Mouse (Mus musculus): ENCODE data around the gene Trmt2a.

Trmt2a gene

DNA sequence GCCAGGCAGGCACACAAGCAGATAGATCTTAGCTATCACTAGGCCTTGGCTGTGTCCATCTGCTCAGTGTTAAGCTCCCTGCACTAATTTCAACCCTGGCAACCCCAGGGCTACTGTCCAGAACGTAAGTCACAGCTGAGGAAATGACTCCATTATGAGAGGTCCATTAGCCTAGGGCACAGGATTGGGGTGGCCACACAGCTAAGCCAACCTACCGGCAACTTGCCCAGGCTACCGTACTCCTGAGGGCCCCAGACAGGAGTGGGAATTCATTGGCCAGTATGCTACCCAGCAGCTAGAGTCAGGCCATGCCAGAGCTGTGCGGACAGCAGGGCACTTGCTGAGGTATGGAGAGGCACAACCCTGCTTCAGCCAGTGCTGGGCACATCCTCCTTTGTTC, 19.6 kb upstream of the Trmt2a start:
- in situ Hi-C loops (cut with MboI; ENCODE audit: low pct_unique_long_range_greater_than_20kb in 1 of 2, low sequenced_read_pairs in 2 of 2, unreplicated experiment in 1 of 2), result no loop called here

GRCm38 (mm10) chr16:18229622-18230021, 18.9 kb upstream of the Trmt2a start:
- in situ Hi-C loops (cut with MboI; ENCODE audit: low pct_unique_long_range_greater_than_20kb in 1 of 2, low sequenced_read_pairs in 2 of 2, unreplicated experiment in 1 of 2), result no loop called here

- in situ Hi-C loops (cut with MboI; ENCODE audit: low pct_unique_long_range_greater_than_20kb in 1 of 2, low sequenced_read_pairs in 2 of 2, unreplicated experiment in 1 of 2), result no loop called here
Measured at GRCm38 (mm10) chr16:18230617-18231016, 17.9 kb upstream of the Trmt2a start.

DNA sequence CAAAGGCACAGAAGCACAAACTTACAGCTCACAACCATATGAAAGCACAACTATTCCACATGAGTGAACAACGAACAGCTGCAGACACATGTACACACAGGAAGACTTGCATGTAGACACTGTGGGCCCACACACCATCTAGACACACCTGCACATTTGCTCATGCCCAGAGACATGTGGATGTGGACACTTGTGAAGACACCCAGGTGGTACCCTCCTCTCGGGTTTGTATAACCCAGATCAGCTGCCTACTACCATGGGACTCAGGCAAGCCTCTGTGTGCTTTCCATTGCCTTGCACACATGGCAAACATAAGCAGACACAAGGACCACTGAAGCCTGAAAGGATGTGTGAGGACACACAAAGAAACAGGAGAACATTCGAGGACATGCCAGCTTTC, 17.4 kb upstream of the Trmt2a start:
- in situ Hi-C loops (cut with MboI; ENCODE audit: low pct_unique_long_range_greater_than_20kb in 1 of 2, low sequenced_read_pairs in 2 of 2, unreplicated experiment in 1 of 2), result no loop called here

- in situ Hi-C loops (cut with MboI; ENCODE audit: low pct_unique_long_range_greater_than_20kb in 1 of 2, low sequenced_read_pairs in 2 of 2, unreplicated experiment in 1 of 2), result no loop called here
Measured at GRCm38 (mm10) chr16:18231451-18231850, 17.0 kb upstream of the Trmt2a start.

- in situ Hi-C loops (cut with MboI; ENCODE audit: low pct_unique_long_range_greater_than_20kb in 1 of 2, low sequenced_read_pairs in 2 of 2, unreplicated experiment in 1 of 2), result no loop called here
Measured at GRCm38 (mm10) chr16:18233451-18233850, 15.0 kb upstream of the Trmt2a start.

DNA sequence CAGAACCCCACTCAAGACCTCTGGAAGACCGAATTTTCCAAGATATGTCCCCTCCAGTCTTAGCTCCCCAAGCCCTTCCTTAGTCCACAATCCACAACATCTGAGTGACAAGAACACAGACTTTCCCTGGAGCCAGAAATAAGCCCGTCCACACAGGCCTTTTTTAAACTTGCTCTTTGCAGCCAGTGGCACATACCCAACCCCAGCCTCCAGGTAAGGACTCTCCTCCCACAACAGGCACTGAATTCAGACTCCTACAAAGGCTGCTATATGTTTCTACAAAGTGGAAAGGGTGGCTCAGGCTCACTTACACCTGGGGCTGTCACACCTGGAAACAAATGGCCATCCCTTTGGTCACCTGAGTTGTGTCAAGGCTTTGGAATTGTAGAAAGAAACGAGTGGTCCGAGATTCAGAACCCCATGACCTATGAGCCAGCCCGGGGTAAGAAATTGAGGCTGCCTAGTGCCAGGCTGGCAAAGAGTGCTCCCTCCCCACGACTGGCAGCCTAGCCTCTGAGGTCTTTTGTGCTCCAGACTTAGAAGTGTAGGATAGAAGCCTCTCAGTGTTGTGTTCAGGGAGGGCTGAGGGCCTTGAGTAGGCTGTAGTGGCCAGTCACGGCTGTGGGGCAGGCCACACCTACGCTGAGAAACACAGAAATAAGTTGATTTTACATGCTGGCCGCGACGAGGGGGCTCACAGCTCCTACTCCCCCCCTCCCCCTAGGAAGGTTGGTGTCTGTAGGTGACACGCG, 14.4 kb upstream of the Trmt2a start:
- in situ Hi-C loops (cut with MboI; ENCODE audit: low pct_unique_long_range_greater_than_20kb in 1 of 2, low sequenced_read_pairs in 2 of 2, unreplicated experiment in 1 of 2), result no loop called here

DNA sequence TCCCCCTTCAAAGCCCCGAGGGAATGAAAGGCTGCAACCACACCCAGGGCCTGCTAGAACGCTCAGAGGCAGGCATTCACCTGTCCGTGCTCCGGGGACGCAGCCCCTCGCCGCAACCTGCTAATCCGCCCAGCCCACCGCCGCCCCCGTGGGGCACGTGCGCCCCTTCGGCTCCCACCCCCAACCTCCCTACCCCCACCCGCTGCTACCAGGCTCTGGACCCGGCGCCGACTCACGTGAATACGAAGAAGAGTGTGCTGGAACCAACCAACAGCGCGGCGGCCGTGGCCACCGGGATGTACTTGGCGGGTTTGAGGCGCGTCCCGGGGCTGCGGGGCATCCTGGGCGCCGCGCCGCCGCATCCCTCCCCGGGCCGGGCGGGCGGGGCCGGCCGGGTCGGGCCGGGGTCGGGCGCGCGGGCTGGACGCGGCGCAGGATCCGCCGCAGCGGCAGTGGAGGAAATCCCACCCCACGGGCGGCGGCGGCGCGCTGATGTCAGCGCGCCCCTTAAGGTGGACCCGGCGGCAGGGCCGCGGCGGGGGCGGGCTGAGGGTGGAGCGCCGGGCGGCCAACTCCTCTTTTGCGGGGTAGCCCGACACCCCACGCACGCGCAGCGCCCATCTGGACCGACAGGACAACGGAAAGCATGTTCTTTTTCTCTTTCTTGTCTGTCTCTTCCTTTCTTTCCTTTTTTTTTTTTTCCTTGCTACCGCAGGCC, 13.6 kb upstream of the Trmt2a start, which contains the start of gene Zdhhc8:
Gene Zdhhc8 (minus strand): TSS at position 466 of the 718 bp plus-strand sequence.
- in situ Hi-C loops (cut with MboI; ENCODE audit: low pct_unique_long_range_greater_than_20kb in 1 of 2, low sequenced_read_pairs in 2 of 2, unreplicated experiment in 1 of 2), result no loop called here

- in situ Hi-C loops (cut with MboI; ENCODE audit: low pct_unique_long_range_greater_than_20kb in 1 of 2, low sequenced_read_pairs in 2 of 2, unreplicated experiment in 1 of 2), result no loop called here
Measured at GRCm38 (mm10) chr16:18235389-18236065, 13.0 kb upstream of the Trmt2a start.

DNA sequence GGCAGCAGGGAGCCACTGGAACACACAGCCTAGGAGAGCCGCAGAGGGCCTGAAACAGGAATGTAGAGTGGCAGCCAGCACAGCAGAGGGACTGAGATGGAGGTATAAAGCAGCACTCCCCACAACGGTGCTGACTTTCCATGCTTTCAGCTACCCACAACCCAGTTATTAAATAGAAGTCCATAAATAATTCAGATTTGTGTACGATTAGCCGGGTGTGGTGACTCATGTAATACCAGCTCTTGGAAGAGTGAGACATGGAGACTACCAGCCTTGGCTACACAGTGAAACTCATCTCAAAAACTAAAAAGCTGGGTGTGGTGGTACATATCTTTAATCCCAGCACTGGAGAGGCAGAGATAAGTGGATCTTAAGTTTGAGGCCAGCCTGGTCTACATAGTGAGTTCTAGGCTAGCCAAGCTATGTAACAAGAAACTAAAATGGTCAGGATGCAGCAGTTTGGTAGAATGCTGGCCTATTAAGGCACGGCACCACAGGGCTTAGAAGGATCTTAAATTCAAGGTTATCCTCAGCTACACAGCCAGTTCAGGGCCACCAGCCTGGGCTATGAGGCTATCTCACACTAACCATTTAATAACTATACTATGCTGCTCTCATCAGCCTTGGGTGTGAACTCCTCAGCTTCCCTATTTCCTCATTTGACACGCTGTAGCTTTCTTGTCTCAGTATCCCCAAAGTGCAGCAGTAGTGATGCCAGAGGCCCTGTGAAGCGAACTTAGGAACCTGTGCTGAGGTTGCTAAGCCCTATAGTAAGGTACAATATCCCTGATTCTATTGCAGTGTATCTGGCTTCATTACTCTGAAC, 11.6 kb upstream of the Trmt2a start:
- in situ Hi-C loops (cut with MboI; ENCODE audit: low pct_unique_long_range_greater_than_20kb in 1 of 2, low sequenced_read_pairs in 2 of 2, unreplicated experiment in 1 of 2), result no loop called here

- in situ Hi-C loops (cut with MboI; ENCODE audit: low pct_unique_long_range_greater_than_20kb in 1 of 2, low sequenced_read_pairs in 2 of 2, unreplicated experiment in 1 of 2), result no loop called here
Measured at GRCm38 (mm10) chr16:18241581-18241980, 6.9 kb upstream of the Trmt2a start.

DNA sequence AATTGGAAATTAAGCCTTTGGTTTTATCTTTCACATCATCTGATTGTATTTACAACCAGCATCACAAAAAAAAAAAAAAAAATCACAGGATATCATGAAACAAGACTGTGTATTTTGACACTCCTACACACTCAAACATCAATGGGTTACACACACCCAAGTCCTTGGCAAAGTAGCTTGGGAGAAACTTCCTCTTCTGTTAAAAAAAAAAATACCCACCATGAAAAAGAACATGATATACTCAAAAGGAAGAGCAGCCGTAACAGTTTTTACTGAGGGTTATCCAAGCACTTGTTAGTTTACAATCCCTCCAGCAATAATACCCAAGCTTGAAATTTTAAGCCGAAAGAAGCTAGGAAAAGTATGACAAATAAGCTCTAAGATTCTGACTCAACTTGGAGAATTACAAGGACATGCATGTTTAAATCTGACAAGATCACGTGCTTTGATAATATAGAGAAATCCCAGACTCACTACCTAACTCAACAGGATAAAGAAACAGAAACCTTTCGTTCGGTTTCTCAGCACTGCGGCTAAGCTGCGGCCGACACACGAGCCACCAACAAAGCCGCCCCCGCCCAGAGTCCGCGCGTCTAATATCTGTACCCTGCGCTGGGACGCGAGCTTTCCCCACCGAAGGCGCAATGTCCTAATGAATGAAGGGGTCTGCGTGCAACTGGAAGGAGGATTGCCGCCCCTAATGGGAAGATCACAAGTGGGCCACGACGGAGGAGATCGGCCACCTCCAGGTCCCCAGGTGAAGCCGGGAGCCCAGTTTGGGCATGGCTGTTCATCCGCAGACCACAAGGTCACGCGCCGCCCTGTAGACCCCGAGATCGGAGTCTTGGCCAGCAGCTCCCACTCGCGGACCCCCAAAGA, 719 bp upstream of the Trmt2a start:
- in situ Hi-C loops (cut with MboI; ENCODE audit: low pct_unique_long_range_greater_than_20kb in 1 of 2, low sequenced_read_pairs in 2 of 2, unreplicated experiment in 1 of 2), result no loop called here

DNA sequence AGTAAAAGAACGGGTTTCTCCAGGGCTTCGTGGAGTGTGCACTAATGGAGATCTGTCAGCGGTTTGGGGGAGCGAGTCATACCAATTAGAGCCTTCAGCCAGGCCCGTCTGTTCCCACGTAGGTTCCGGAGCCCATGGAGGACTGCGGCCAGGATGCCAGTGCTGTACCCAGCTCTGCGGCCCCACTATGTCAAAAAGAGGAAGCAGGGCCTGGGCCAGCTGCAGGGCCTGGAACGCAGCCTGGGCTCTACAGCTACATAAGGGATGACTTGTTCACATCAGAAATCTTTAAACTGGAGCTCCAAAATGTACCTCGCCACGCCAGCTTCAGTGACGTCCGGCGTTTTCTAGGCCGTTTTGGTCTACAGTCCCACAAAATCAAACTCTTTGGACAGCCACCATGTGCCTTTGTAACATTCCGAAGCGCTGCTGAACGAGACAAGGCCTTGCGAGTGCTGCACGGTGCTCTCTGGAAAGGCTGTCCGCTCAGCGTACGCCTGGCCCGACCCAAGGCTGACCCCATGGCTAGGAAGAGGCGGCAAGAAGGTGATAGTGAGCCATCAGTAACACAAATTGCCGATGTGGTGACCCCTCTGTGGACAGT, 987 bp downstream of the Trmt2a start:
- in situ Hi-C loops (cut with MboI; ENCODE audit: low pct_unique_long_range_greater_than_20kb in 1 of 2, low sequenced_read_pairs in 2 of 2, unreplicated experiment in 1 of 2), result no loop called here

GRCm38 (mm10) chr16:18250231-18250630, 1.8 kb downstream of the Trmt2a start:
- in situ Hi-C loops (cut with MboI; ENCODE audit: low pct_unique_long_range_greater_than_20kb in 1 of 2, low sequenced_read_pairs in 2 of 2, unreplicated experiment in 1 of 2), result loop anchor here in 1 of 2 experiments (25.0 kb wide), 1 partner anchor 1363 kb away; the partner anchor contains the start of gene Ppm1f

- in situ Hi-C loops (cut with MboI; ENCODE audit: low pct_unique_long_range_greater_than_20kb in 1 of 2, low sequenced_read_pairs in 2 of 2, unreplicated experiment in 1 of 2), result loop anchor here in 1 of 2 experiments (25.0 kb wide), 1 partner anchor 1364 kb away; the partner anchor contains the start of gene Ppm1f
Measured at GRCm38 (mm10) chr16:18250828-18251790, 2.6 kb downstream of the Trmt2a start.

- in situ Hi-C loops (cut with MboI; ENCODE audit: low pct_unique_long_range_greater_than_20kb in 1 of 2, low sequenced_read_pairs in 2 of 2, unreplicated experiment in 1 of 2), result loop anchor here in 1 of 2 experiments (25.0 kb wide), 1 partner anchor 1365 kb away; the partner anchor contains the start of gene Ppm1f
Measured at GRCm38 (mm10) chr16:18252736-18253135, 4.3 kb downstream of the Trmt2a start.
